Mouse (Mus musculus) heart, postnatal 0 days (tissue): ENCODE measurements around the gene Vwc2.

ENCODE experiments used
- CTCF ChIP-seq: IDR thresholded peaks from 2 replicates; pipeline ENCODE4 v1.5.1; 2016; ENCODE audit warnings: antibody characterized with exemption, control low read depth, low read depth
- EP300 ChIP-seq: IDR thresholded peaks from 2 replicates; pipeline ENCODE4 v1.6.1; 2016; ENCODE audit warnings: antibody characterized with exemption, low read depth

DNA sequence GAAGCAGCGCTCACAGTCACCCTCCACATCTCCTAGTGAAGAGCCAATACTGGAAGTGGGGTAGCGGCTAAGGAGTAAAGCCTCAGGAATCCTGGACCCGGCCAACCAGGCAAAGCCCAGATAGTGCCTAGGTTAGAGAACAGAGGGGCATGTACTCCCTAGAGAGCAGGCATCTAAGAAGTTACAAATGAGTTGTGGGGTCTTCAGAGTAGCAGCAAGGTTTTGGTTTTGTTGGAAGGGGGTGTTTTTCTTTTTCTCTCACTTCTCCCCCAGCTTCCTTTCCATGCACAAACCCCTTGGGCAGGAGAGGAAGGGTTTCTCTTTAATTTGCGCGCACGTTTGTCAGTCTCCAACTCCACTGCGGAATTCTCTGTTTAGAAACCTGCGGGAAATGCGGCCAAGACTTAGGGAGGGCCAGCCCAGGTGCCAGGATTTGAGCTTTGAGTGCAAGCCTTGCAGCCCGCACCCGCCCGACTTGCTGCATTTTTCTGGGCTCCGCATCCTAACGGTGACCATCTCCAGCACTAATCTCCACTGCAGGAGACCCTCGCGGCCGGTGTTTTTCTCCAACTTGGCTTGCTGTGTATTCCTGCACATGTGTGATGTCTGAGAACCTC lies 1.1 kb downstream of the Vwc2 start:
- no peak for TF ChIP-seq EP300
- no peak for TF ChIP-seq CTCF
